Mouse (Mus musculus) CD8-positive naive resting alpha-beta T cell, adult 2 months (primary cell): ENCODE measurements at regions not wholly inside any gene's neighbourhood (a gene's known extent, or its start where the extent isn't known, plus 50 kb on each side); places are given as distances from the start of the nearest gene placed in this dataset.

Experiments
- DNase-seq, 2 experiments: peaks; one replicate each; pipeline ENCODE4 v3.0.0; 2022; ENCODE audit warnings: low read depth in 2 of 2, low spot score in 2 of 2

- DNase-seq: no peak
Measured at GRCm38 (mm10) chr12:73491370-73491769, 54.8 kb downstream of the Tmem30b start.

- no peak for DNase-seq
Measured at GRCm38 (mm10) chr12:73482858-73483257, 63.3 kb downstream of the Tmem30b start.

- no peak for DNase-seq
Measured at GRCm38 (mm10) chr12:73482275-73482674, 63.9 kb downstream of the Tmem30b start.

GRCm38 (mm10) chr12:73481705-73482104, 64.5 kb downstream of the Tmem30b start:
- DNase-seq: no peak

- DNase-seq: no peak
Measured at GRCm38 (mm10) chr12:73481165-73481564, 65.0 kb downstream of the Tmem30b start.

GRCm38 (mm10) chr12:73480610-73480971, 65.6 kb downstream of the Tmem30b start:
- no peak for DNase-seq

GRCm38 (mm10) chr12:73479932-73480609, 66.1 kb downstream of the Tmem30b start:
- no peak for DNase-seq

- no peak for DNase-seq
Measured at GRCm38 (mm10) chr12:73478641-73479040, 67.6 kb downstream of the Tmem30b start.

- DNase-seq: no peak
Measured at GRCm38 (mm10) chr12:73476421-73476858, 69.8 kb downstream of the Tmem30b start.

- DNase-seq: no peak
Measured at GRCm38 (mm10) chr12:73475774-73476173, 70.4 kb downstream of the Tmem30b start.

GRCm38 (mm10) chr12:73475020-73475419, 71.2 kb downstream of the Tmem30b start:
- no peak for DNase-seq

GRCm38 (mm10) chr12:73473111-73473510, 73.1 kb downstream of the Tmem30b start:
- DNase-seq: no peak

GRCm38 (mm10) chr12:73471966-73472365, 74.2 kb downstream of the Tmem30b start:
- DNase-seq: no peak

GRCm38 (mm10) chr12:73466484-73466883, 79.7 kb downstream of the Tmem30b start:
- DNase-seq: no peak

GRCm38 (mm10) chr12:73465975-73466374, 80.2 kb downstream of the Tmem30b start:
- DNase-seq: no peak

GRCm38 (mm10) chr12:73464311-73464710, 81.9 kb downstream of the Tmem30b start:
- DNase-seq: no peak

GRCm38 (mm10) chr12:73462091-73462490, 84.1 kb downstream of the Tmem30b start:
- no peak for DNase-seq

GRCm38 (mm10) chr12:73460291-73460761, 85.9 kb downstream of the Tmem30b start:
- no peak for DNase-seq

- no peak for DNase-seq
Measured at GRCm38 (mm10) chr12:73451257-73451656, 94.9 kb downstream of the Tmem30b start.

- DNase-seq: no peak
Measured at GRCm38 (mm10) chr12:73450541-73450940, 95.7 kb downstream of the Tmem30b start.

GRCm38 (mm10) chr12:73449911-73450520, 96.2 kb downstream of the Tmem30b start:
- DNase-seq: peak; percentile 9 to 23

- no peak for DNase-seq
Measured at GRCm38 (mm10) chr12:73449069-73449468, 97.1 kb downstream of the Tmem30b start.
